Mouse (Mus musculus): ENCODE measurements around the gene Arl15.

The Arl15 gene

DNA sequence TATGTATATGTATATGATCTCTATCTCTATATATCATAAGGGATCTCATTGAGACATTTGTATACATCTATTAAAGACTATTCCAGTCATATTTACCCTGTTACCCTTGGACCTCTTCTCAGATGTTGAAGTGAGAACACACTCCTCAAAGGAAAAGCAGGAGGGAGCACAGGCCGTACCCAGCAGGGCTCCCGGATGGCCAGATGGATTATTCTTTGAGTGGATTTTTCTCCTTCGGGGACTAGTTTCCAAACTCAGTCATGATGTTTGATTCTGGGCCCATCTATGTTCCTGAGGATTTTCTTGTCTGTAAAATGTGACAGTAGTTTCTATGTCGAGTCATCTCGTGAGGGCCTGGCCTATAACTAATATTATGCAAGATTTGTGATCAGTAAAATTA, 142.9 kb downstream of the Arl15 start:
- no peak for DNase-seq

DNA sequence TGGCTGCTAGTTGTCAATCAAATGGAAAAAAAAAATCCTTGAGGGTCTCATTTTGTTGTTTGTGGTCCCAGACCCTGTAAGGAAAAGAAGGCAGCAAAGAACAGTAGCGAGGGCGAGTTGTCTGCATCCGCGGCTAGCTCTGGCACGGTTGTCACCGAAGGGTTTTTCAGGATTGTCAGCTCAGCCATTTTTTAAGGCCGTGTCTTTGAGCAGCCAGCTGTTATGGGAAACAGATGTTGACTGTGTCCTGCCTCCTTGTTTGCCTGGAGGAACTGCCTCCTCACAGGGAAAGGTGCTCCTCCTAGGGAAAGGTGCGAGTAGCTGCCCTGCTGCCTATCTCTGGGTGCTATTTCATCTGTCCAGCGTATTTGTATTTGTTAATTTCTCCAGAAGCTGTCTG, 144.3 kb downstream of the Arl15 start:
- no peak for DNase-seq

DNA sequence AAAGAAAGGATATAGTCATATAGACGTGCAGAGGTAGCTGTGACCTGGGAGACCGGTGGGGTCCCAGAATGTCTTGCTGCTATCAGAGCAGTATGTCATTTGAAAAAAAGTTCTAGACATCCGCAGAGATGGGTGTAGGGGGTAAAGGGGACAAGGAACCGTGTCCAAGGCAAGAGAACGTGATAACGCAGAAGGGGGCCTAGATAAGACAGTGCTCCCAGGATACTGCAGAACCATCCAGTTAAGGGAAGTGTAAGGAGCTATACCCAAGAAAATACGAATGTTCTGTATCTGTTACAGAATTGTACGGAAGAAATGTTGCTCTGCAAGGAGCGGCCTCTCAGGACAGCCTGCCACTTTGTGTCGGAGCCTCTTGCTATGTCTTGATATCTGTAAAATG, 144.8 kb downstream of the Arl15 start:
- no peak for DNase-seq

DNA sequence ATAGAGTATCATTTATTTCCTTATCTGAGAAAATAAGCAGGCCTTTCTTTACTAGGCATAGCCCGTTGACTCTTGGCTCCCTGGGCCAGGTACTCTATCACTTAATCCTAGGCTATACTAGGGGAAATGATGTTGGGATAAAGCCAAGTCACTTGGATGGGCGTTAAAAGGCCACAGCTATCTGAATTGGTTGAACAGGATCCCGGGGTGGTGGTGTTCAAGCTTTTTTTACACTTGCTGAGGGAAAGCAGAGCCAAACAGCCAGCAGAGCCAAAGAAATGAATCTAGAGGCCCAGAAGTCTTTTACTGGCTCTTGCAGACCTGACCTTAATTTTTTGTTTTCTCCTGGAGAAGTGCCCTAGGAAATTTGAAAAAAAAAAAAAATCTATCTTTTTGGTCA, 145.4 kb downstream of the Arl15 start:
- no peak for DNase-seq

DNA sequence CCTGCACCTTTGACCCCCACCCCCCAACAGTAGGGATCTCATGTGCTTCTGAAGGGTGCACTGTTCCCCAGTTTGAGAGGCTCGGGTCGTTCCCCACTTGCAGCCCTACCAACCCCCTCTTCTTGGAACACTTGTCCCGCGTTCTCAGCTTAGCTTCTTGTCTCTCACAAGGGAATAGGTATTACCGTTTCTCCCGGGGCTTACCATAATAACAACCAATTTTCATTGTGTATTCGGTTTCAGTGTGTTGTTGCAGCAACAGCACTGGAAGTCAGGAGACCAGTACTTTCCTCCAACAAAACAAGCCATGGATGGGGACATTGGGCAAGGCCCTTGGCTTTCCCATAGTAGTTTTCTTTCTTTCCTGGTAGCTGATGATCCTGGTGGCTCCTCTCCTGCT, 145.8 kb downstream of the Arl15 start:
- DNase-seq = no peak

DNA sequence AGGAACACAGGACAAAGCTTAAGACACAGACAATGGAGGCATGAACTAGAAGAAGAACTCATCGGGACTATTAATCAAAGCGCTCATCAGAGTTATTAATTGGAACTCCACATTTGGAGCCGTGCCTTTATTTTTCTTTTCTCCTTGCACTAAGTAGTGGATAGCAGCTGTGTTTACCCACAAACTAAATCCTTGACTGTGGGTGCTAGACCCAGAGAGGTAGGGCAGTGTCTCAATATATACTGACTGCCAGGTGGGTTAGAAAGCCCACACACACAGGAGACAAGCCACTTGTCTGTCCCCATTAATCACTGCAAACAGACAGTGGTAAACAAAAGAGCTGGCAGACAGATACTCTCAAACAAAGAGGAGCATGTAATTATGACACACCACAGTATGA, 147.6 kb downstream of the Arl15 start:
- no peak for DNase-seq

DNA sequence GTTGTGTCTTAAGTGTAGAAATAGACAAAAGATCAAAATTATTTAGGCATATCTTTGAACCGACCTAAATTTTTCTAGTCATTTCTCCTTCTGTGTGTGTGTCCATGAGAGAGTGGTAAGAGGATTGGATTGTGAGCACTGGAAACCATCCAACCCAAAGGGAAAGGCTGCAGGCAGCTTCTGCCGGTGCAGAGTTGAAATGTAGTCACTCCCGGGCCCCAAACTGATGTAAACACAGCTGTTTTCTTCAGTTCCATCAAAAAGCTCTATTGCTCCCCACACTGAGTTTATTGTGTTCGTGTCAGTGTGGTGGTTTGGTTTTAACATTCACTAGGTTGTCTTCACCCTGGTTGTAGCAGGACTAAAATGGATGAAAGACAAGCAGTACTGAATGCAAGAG, 153.2 kb downstream of the Arl15 start:
- DNase-seq = no peak

DNA sequence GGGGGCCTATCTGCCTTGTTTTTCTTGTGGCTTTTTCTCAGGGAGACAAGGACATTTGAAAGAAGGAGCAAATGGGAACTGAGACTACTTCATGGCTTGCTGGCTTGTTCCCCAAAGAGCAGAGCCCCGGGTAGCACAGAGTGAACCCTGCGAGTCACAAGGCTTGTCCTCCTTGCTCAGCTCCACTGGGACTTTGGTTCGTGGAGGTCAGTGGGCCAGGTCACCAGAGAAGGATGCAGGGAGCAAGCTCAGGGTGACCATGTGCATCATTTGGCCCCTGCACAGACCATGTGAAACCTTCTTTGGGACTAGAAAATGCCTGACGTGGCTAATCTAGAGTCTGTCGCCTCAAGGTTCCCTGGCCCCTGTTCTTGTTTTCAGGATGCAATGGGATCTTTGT, 155.4 kb downstream of the Arl15 start:
- DNase-seq = peak in 1 of 2 experiments; percentile 6

DNA sequence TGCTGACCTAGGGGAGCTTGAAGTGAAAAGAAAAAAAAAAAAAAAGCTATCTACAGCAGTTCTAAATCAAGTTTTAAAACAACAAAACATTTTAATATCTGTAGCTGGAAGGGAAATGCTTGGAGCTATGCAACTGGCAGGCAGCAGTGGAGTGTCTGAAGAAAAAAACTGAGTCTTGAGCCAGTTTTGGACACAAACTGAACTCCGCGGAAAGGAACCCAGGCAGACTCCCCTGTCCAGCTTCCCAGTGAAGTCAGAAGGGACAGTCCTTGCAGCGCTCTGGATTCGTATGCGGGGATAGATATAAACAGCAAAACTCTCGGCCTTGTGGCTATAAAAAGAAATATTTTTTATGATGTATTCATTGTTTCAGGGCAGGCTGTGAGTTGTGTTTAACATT, 155.8 kb downstream of the Arl15 start:
- no peak for DNase-seq

DNA sequence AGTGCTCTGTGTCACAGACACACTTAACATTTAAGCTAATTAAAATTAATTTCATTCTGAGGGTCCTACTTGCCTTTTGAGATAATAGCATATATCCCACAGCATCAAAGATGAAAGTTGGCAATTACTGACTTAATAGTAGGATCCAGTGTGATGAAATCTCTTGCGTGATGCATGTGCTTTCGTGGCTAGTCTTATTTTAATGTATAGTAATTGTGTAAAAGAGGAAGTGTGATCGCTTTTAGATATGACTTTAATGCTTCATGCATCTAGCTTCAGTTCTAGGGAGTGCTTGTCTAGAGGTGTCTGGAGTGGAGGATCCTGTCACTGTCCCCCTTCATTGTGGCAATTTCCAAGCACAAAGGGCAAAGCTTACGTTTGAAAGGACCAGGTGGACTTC, 163.1 kb downstream of the Arl15 start:
- DNase-seq = no peak

DNA sequence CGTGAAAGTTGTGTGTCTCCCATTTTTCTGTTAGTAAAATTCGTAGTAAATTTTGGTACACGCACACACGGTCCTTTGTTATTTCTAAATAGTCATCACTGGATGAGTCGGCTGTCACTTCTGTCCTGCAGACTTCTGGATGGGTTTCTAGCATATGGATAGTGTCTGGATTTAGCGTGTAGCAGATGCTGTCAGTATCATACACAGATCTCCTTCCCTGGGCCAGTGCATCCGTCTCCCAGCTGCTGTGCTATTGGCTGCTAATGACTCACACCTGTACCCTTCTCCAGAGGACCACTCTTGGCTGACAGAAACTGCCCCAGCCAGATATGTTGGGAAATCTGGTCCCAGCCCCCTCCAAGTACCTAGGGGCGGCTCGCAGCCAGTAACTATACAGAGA, 170.6 kb downstream of the Arl15 start:
- DNase-seq = no peak

DNA sequence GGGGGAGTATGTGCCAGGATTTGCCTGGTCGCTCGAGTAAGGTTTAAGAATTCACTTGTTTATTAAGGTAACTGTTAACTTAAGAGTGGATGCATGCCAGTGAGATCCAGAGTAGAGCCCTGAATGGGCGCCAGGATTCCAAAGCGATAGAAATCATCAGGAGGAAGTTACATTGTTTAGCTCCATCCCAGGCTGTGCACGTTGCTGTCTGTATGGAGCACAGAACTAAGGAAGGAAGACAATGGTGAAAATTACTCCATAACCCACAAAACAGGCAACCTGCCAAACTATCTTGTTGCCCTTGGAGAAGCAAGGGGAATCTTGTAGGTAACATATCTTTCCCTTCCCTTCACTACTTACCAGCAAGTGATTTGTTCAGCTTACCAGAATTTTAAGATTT, 176.4 kb downstream of the Arl15 start:
- DNase-seq = no peak

DNA sequence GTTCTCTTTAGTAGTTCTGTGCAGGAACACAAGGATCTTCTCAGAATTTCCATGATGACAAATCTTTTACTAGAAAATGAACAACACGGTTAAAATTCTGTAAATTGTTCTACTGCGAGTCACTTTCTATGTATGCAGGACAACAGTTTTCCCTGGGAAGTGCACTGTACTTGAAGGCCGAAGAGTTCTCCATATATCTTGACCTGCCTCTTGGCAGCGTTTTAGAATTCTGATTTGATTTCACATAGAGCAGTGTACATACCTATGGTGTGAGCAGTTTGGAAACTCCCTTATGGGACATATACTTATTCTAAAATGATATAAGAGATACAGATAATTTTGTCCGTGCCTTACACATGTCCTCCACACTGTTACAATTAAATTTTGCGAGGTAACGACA, 178.1 kb downstream of the Arl15 start:
- DNase-seq = no peak

DNA sequence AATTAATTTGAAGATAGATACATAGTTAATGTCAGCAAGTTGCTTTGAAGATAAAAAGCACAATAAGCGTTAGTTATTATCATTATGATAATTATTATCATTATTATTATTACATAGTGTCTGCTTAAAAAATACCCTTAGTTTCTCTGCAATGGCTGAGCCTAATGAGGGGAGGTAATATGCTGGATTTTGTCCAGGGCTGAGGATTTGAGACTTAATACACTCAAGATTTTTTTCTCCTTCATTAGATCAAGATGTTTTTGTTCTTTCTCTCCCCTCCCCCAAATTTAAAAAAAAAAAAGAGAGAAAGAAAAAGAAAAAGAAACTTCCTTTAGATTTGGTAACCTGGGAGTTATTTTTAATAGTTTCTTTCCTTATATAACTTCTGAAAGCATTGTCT, 180.6 kb downstream of the Arl15 start:
- DNase-seq = no peak

DNA sequence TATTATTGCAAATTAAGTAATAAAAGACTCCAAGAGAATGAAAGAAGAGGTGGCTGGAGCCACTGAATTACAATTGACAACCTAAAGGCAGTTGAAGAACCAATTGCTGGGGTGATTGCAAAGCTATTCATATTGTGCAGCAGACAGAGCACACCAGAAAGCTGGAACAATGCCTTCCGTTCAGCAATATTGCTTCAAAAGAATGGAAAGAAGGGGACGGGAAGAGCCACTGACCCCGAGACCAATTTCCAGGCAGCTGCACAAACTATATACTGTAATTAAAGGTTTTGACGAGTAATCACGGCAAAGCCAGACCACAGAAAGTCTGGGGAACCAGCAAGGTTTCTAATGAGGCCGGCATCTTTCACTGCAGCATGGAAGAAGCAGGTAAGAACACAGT, 181.4 kb downstream of the Arl15 start:
- DNase-seq = no peak

DNA sequence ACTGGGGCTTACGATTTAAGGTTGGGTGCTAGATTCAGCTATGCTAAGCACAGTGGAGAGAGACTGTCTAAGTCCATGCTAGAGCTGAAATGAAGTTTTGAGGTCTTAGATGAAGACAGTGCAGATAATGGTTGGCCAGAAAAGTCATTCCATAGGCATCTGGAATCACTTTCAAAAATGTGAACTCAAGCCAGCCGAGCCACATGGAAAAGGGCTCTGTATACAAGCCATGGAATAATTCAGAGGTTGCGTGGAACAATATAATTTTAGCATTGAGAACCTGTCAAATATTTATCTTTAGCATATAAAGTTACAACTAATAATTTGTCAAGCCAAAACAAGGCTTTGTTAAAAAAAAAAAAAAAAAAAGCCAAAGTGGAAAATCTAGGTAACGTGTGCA, 182.6 kb downstream of the Arl15 start:
- no peak for DNase-seq

DNA sequence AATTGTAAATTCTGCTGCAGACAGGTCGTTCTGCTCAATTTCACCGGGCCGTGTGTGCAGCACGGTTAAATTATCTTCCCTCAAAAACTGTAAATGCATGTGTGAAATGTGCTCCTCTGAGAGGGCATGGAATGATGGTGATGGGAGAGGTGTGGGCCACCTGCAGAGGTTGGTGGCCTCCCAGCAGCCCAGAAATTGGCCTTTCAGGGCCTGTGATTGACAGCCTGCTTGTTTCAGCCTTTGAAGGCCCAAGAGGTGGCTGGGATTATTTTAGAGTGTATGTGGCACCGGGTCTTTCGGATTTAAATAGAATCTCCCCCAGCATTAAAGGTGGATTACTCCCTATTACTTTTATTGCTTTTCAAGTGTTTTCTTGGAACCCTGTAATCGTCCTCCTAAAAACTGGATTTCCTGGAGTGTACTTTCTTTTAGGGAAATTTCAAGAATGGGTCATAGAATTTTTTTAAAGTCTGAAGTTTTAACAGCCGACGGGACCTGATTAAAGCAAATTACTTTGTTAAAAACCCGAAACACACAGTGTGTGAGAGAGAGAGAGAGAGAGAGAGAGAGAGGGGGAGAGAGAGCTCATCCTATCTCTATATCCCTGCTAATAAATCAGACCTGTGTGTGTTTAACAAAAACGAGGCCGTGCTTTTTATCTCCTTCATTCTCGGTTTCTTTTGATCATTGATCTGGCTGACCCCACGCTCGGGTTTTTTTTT, 186.6 kb downstream of the Arl15 start:
- no peak for DNase-seq

DNA sequence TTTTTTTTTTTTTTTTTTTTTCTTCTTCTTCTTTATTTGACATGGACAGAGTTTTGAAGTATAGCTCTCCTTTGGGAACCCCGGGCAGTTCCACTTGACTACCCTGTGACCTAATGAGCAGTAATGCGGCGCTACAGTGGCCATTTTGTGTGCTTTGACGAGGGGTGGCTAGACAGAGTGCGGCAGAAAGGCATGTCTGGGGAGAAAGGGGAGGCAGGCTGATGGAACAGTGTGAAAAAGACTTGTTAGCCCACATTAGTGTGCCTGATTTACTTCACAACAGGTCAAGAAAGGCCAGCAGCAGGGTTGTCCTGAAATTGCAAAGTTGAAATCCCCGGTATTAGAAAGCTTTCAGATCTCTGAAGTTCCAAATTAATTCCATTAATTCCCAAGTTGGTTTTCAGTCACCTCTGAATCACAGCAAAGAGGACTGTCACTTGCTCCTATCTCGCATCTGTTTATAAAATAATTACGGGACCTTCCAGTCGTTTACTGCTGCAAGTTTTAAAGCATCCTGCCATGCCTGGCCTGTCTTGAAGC, 187.2 kb downstream of the Arl15 start:
- DNase-seq = no peak

DNA sequence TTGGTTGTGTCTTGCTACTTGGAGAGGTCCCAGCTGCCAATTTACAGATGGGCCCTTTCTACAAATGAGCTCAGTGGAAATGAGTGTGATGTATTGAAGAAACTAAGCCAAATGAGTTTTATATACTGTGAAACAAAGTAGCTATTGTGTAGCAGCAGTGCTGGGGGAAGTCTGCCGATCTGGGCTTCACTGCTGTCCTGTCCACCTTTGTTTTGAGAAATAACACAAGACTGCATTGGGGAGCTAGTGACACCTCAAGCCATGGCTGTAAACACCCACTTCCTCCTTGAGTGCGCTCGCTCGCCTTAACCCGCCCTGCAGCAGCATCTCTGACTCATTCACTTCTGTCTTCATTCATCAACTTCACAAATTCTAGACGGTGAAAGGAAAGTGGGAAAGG, 189.3 kb downstream of the Arl15 start:
- DNase-seq = no peak

DNA sequence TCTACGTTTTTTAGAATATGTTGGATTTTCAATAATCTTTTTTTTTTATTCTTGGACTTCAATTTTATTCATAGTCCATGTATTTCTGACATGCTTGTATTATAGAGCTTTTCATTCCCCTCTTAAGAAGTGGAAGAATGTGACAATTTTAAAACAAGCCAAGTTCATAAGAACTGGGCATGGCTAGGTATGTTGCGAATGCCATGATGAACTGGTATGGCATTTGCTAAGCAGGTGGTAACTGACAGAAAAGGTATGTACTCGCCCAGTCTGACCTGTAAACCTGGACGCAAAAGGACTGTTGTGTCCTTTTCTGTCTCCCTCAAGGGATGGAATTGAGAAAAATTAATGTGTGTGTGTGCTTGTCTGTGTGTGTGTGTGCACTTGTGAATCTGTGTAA, 190.2 kb downstream of the Arl15 start:
- no peak for DNase-seq

DNA sequence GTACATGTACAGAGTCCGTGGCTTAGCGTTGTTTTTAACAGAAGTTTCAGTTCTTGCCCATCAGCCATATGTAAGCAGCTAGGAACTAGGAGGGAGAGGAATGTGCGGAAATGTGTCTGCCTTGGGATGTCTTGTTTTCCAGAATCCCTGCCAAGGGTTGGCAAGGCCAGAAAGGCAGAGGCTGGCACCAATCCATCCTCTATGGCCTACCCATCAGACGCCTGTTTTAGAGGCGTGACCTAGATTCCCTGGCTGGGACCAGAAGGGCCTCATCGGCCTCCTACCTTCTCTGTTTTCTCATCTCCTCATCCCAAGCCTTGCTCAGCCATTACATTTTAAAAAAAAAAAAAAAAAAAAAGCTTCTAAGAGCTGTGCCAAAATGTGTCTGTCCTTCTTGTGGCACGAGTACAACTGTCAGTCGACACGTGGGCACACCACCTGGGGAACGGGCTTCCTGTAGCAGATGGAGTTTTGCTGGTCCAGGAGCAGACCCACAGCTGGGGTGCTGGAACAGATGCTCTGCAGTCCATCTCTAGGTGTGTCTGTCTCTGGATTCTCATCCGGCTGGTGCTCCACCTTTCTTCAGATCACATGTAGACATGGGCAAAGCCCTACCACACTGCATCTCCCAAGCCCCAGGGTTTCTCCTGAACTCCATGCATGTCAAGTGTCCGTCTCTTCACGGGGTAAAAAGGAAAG, 192.7 kb downstream of the Arl15 start:
- DNase-seq = no peak

DNA sequence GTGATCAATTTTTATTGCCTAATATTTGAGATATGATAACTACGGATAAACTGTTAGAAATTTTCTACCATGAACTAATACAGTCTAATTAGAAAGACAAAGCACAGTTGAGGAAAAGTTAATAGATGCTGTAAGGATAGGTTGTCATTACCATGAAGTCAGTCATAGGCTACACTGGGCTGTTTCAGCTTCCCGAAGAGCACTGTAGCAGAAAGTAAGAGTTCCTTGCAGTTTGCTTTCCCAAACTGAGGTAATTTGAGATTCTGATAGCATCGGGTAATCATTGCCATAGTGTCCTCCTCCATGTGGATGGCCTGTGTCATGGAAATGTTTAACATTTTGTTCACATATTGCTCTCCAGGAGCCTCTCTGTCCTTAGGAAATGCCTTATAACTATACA, 195.9 kb downstream of the Arl15 start:
- DNase-seq = no peak

DNA sequence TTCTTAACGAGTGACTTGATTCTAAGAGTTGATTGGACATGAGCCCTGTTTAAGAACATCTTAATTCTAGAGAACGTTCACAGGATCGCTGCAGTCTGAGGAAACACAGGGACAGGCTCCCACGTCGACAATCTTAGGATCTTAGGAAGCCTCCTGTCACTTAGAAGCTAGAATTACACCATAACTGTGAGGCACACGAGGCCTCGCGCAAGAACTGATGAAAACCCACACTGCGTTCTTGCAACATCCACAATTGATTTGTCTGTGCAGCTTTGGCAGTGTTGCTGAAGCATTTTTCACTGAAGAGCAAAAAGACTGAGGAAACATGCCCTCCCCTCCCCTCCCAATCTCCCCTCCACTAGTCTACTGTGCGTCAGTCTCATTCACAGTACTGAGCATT, 196.4 kb downstream of the Arl15 start:
- DNase-seq = no peak

DNA sequence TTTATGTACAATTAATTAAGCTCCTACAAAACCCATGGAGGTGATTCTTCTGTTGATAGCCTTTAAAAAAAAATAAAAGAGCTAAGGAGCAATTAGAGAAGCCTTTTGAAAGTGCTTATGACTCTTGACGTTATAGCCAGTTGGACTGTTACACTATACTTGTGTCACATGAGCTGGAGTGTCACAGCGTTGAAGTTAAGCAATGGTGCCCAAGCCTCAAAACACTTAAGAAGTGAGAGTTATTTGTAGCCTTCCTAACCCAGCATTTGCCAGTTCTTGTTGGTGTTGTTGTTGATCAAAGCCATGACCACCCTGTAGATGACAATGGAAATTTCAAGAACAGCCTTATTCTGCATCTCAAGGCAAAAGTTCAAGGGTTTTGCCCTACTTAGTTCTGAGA, 198.8 kb downstream of the Arl15 start:
- DNase-seq = no peak

DNA sequence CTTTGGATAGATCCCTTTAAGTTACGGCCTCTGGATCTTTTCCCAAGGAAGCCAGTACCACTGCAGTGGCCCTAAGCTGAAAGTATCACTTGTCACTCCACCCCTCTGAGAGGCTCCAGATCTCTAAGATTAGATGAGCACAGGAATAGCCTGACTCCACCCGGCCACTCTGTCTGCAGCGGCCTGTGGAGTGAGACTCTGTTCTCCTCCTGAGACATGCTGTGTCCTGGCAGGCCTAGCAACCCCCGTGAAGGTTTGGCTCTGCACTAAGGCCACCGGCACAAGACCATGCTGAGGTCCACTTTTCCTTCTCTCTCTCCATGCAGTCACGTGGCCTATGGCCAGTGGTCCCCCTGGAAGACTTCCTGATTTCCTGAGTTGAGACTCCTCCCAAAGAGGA, 200.3 kb downstream of the Arl15 start:
- no peak for DNase-seq
